Mouse (Mus musculus) liver, embryonic 13.5 days (tissue): ENCODE data around the gene Slc35a2. TPM values are rescaled to one million over a fixed set of nuclear protein-coding genes. Genes with fewer than 3 reads are reported as not detected.
"Not testable (repeated sequence)": the region's sequence is repeated elsewhere in the genome, so short reads cannot be mapped to it uniquely, and the experiment has no call there.

Source experiments
- ATAC-seq: fragments of 200-750 bp; cut with Nextera tagmentation; 2 replicates; pipeline ENCODE4 v1.8.0; 2017; ENCODE audit warnings: low read depth, mild to moderate bottlenecking, moderate number of reproducible peaks, moderate library complexity
- DNase-seq: peaks from one replicate; pipeline ENCODE4 v3.0.0; 2022
- H3K27ac ChIP-seq: fragments of 300-500 bp; sonication (generic); 2 replicates; pipeline ENCODE4 v1.5.1; 2015; ENCODE audit warnings: moderate library complexity, mild to moderate bottlenecking, inconsistent platforms
- H3K27me3 ChIP-seq: fragments of 300-500 bp; sonication (generic); 2 replicates; pipeline ENCODE4 v1.6.1; 2015; ENCODE audit warnings: mild to moderate bottlenecking, inconsistent platforms
- H3K36me3 ChIP-seq: fragments of 300-500 bp; sonication (generic); 2 replicates; pipeline ENCODE4 v1.6.1; 2015; ENCODE audit warnings: mild to moderate bottlenecking, inconsistent platforms
- H3K4me1 ChIP-seq: fragments of 300-500 bp; sonication (generic); replicated peaks from 2 replicates; pipeline ENCODE4 v1.6.1; 2015; ENCODE audit warnings: inconsistent platforms
- H3K4me2 ChIP-seq: fragments of 300-500 bp; sonication (generic); 2 replicates; pipeline ENCODE4 v1.6.1; 2015; ENCODE audit warnings: inconsistent platforms, mild to moderate bottlenecking, moderate library complexity
- H3K4me3 ChIP-seq: fragments of 300-500 bp; sonication (generic); replicated peaks from 2 replicates; pipeline ENCODE4 v1.5.1; 2015; ENCODE audit warnings: mild to moderate bottlenecking, inconsistent platforms
- H3K9ac ChIP-seq: fragments of 300-500 bp; sonication (generic); 2 replicates; pipeline ENCODE4 v1.6.1; 2015; ENCODE audit warnings: mild to moderate bottlenecking, inconsistent platforms
- H3K9me3 ChIP-seq: fragments of 300-500 bp; sonication (generic); replicated peaks from 2 replicates; pipeline ENCODE4 v1.6.1; 2016; ENCODE audit warnings: inconsistent platforms
- WGBS: fragments of 180-500 bp; shearing (Covaris S2); methylation state at CpG from one replicate; pipeline ENCODE4 v1.1.7; 2015; ENCODE audit not compliant: insufficient replicate concordance; 5-methylcytosine and 5-hydroxymethylcytosine counted together
- polyA plus RNA-seq: library from polyadenylated mRNA; unstranded; fragments of >200 nt; fragmentation: Nextera tagmentation; extraction: Ambion mirVana; gene quantifications from 2 replicates; pipeline ENCODE4 v1.2.1, GENCODE M21; 2015

Slc35a2 gene
- polyA plus RNA-seq, 1 experiment from 2014 or later, result 17.8 TPM

GRCm38 (mm10) chrX:7909242-7909641 is 25.4 kb downstream of the Slc35a2 start, which contains the start of gene Gm10490:
Gene Gm10490 (plus strand): TSS chrX:7909542.
- whole genome bisulfite sequencing, result 66% methylated on average over 4 of the region's 4 CpGs
- H3K4me1 ChIP-seq, ATAC-seq, H3K4me3 ChIP-seq, H3K9me3 ChIP-seq, H3K4me2 ChIP-seq, H3K9ac ChIP-seq, H3K27ac ChIP-seq, H3K27me3 ChIP-seq, DNase-seq: not testable (repeated sequence)
- H3K36me3 ChIP-seq, result peaks cover 12% of the 10 kb centered on the region

GRCm38 (mm10) chrX:7910473-7910872 is 26.6 kb downstream of the Slc35a2 start:
- Histone ChIP-seq H3K4me2 (no peak overlapping the region), H3K27me3 (no peaks in the 10 kb centered on the region), H3K27ac (no peak overlapping the region), H3K9me3 (no peaks in the 10 kb centered on the region), H3K4me1 (no peaks in the 10 kb centered on the region), H3K36me3 (peaks cover 12% of the 10 kb centered on the region), H3K4me3 (no peak overlapping the region), H3K9ac (no peak overlapping the region)
- DNase-seq, result no peak
- WGBS, result 60% methylated on average over 6 of the region's 6 CpGs
- ATAC-seq, result no peak

GRCm38 (mm10) chrX:7915669-7916068 is 31.8 kb downstream of the Slc35a2 start:
- not testable (repeated sequence) for H3K9me3 ChIP-seq, ATAC-seq, H3K4me1 ChIP-seq, H3K4me3 ChIP-seq, H3K27ac ChIP-seq, H3K36me3 ChIP-seq, H3K9ac ChIP-seq, H3K4me2 ChIP-seq
- 14% methylated on average over 3 of the region's 3 CpGs for WGBS
- H3K27me3 ChIP-seq, result peaks cover 25% of the 10 kb centered on the region
- peak; percentile 15 for DNase-seq

DNA sequence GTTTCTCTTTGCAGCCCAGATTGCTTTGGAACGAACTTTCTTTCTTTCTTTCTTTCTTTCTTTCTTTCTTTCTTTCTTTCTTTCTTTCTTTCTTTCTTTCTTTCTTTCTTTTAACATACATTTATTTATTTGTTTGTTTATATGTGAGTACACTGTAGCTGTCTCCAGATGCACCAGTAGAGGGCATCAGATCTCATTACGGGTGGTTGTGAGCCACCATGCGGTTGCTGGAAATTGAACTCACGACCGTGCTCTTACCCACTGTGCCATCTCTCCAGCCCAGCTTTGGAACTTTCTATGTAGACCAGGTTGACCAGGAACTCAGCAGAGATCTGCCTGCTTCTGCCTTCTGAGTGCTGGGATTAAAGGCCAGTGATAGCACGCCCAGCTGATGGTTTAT is 34.1 kb downstream of the Slc35a2 start:
- not testable (repeated sequence) for H3K4me2 ChIP-seq, H3K4me1 ChIP-seq, H3K27ac ChIP-seq, H3K36me3 ChIP-seq, H3K9me3 ChIP-seq, DNase-seq, ATAC-seq, H3K9ac ChIP-seq, H3K4me3 ChIP-seq
- peaks cover 47% of the 10 kb centered on the region for H3K27me3 ChIP-seq
- WGBS, result 39% methylated on average over 6 of the region's 6 CpGs

GRCm38 (mm10) chrX:7919601-7920383 is 36.0 kb downstream of the Slc35a2 start, which contains the start of gene Pcsk1n:
Gene Pcsk1n (plus strand): TSS chrX:7919822.
- peaks cover 66% of the 10 kb centered on the region for H3K27me3 ChIP-seq
- ATAC-seq, result no peak
- no peak within 1 kb of the TSS for H3K4me3 ChIP-seq
- no peak within 1 kb of the TSS for H3K4me2 ChIP-seq
- H3K9me3 ChIP-seq, result no peaks in the 10 kb centered on the region
- no peaks in the 10 kb centered on the region for H3K36me3 ChIP-seq
- H3K27ac ChIP-seq, result no peak within 1 kb of the TSS
- 12% methylated on average over 31 of the region's 40 CpGs for WGBS
- H3K9ac ChIP-seq, result no peak within 1 kb of the TSS
- DNase-seq, result no peak
- 0 out of 2 replicates have a peak, but pooled peaks cover 2% of the 10 kb centered on the region for H3K4me1 ChIP-seq

- Histone ChIP-seq H3K4me2 (peak overlapping the region; percentile 33), H3K27me3 (peaks cover 88% of the 10 kb centered on the region), H3K9ac (no peak overlapping the region), H3K27ac (no peak overlapping the region), H3K4me1 (0 out of 2 replicates have a peak, but pooled peaks cover 2% of the 10 kb centered on the region), H3K4me3 (peak overlapping the region; percentile 23), H3K36me3 (no peaks in the 10 kb centered on the region), H3K9me3 (no peaks in the 10 kb centered on the region)
- ATAC-seq (no peak), DNase-seq (no peak)
- 13% methylated on average over 45 of the region's 48 CpGs for WGBS
Measured at GRCm38 (mm10) chrX:7922032-7922431, 38.2 kb downstream of the Slc35a2 start.

GRCm38 (mm10) chrX:7926266-7926665 is 42.4 kb downstream of the Slc35a2 start:
- no peak overlapping the region for H3K27ac ChIP-seq
- H3K9me3 ChIP-seq, result no peaks in the 10 kb centered on the region
- H3K9ac ChIP-seq, result no peak overlapping the region
- H3K36me3 ChIP-seq, result no peaks in the 10 kb centered on the region
- 52% methylated on average over 6 of the region's 6 CpGs for WGBS
- H3K27me3 ChIP-seq, result peaks cover 85% of the 10 kb centered on the region
- no peak overlapping the region for H3K4me2 ChIP-seq
- H3K4me3 ChIP-seq, result no peak overlapping the region
- DNase-seq (no peak), ATAC-seq (no peak)
- 0 out of 2 replicates have a peak, but pooled peaks cover 2% of the 10 kb centered on the region for H3K4me1 ChIP-seq

DNA sequence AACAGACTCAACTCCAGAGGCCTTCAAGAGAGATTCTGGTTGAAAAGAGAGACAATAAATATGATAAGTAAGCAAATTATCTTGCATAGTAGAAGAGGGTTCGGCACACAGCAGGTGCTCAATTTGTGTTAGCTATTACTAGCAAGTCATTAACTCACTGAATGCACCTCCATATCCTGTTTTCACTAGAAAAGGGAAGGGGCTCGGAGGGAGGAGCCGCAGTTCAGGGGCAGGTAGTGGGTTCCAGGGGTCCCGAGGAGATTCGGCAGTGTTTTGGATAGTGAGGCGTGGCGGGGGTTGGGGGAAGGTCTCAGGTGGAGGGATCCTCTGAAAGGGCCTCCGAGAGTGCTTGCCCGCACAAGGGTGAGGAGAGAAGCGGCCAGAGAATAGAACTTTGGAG is 43.3 kb downstream of the Slc35a2 start:
- Histone ChIP-seq H3K4me1 (0 out of 2 replicates have a peak, but pooled peaks cover 2% of the 10 kb centered on the region), H3K4me2 (no peak overlapping the region), H3K4me3 (no peak overlapping the region), H3K9me3 (no peaks in the 10 kb centered on the region), H3K9ac (no peak overlapping the region), H3K36me3 (no peaks in the 10 kb centered on the region), H3K27me3 (peaks cover 77% of the 10 kb centered on the region), H3K27ac (no peak overlapping the region)
- no peak for DNase-seq
- ATAC-seq, result no peak
- WGBS, result 18% methylated on average over 10 of the region's 10 CpGs

DNA sequence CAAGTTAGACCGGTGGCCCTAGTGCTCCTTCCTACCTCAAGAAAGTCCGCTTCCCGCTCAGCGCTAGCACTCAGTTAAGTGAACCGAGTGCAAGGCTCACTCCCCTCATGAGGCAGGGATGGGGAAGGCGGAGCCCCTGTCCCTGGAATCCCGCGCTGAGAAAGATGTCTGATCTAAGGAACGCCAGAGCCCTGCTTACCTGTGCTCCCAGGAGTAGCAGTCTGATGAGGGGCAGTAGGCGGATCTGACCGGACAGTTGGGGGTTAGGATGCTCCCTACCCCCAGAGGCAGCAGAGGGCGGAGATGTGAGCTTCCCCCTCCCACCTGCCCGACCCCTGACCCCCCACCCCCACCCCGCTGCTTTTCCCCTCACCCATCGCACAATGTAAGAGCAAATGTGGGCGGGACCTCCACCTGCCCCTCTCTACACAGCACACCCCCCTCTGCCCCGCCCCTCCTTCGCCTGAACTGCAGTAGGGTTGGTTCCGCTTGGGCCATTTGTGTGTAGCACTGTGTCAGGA is 44.5 kb downstream of the Slc35a2 start, which contains the start of gene Eras:
Eras (minus strand) TSS at position 338 of the 521 bp plus-strand sequence.
- DNase-seq (no peak), ATAC-seq (no peak)
- Histone ChIP-seq H3K4me3 (no peak within 1 kb of the TSS), H3K27me3 (peaks cover 65% of the 10 kb centered on the region), H3K4me2 (no peak within 1 kb of the TSS), H3K27ac (no peak within 1 kb of the TSS), H3K4me1 (no peaks in the 10 kb centered on the region), H3K9me3 (no peaks in the 10 kb centered on the region), H3K36me3 (no peaks in the 10 kb centered on the region), H3K9ac (no peak within 1 kb of the TSS)
- 15% methylated on average over 19 of the region's 19 CpGs for WGBS

DNA sequence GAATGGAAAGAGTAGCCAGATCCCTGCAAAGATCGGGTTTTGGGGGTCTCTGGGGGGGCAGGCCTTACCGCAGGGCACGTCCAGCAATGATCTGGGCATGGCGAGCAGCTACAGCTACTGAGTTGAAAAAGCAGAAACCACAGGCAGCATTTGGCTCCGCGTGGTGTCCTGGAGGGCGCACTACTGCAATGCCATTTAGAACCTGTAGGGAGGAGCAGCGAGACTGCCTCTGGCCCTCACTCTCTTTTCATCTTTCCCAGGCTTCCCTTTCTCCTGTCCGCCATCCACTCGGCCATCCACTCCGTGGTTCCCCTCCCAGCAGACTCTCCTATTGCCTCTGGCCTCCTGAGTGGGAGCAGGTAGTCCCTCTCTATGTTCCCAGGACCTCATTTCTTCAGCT is 53.0 kb downstream of the Slc35a2 start:
- Histone ChIP-seq H3K27me3 (no peaks in the 10 kb centered on the region), H3K9me3 (no peaks in the 10 kb centered on the region)
- 40% methylated on average over 11 of the region's 11 CpGs for WGBS

DNA sequence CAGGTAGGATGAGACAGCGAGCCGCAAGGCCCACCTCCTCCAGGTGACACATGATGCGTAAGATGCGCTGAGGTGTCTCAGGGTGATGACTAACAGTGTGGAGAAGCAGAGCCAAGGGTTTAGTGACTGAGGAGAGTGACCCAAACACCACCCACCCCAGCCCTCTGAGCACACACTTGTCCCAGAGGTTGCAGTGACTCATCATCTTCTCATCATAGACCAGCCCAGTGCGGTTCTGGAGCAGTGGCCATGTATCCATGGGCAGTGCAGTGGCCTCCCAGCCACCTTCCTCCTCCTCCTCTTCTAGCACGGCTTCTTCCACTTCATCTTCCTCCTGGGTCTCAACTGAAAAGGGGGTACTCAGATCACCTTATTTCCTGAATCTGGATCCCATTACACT is 53.8 kb downstream of the Slc35a2 start:
- no peak overlapping the region for H3K27ac ChIP-seq
- WGBS, result 81% methylated on average over 6 of the region's 6 CpGs
- no peak overlapping the region for H3K9ac ChIP-seq
- peaks cover 1% of the 10 kb centered on the region; the same call in 1 of the 2 replicates for H3K36me3 ChIP-seq
- H3K4me2 ChIP-seq, result no peak overlapping the region
- H3K27me3 ChIP-seq, result no peaks in the 10 kb centered on the region
- H3K4me3 ChIP-seq, result no peak overlapping the region
- H3K4me1 ChIP-seq, result no peaks in the 10 kb centered on the region
- no peak for ATAC-seq
- DNase-seq, result no peak
- H3K9me3 ChIP-seq, result no peaks in the 10 kb centered on the region

More for the DNA sequence above, 53.0 kb downstream of the Slc35a2 start:
- no peaks in the 10 kb centered on the region for H3K36me3 ChIP-seq
- no peaks in the 10 kb centered on the region for H3K4me1 ChIP-seq
- no peak overlapping the region for H3K9ac ChIP-seq
- ATAC-seq, result no peak
- H3K4me3 ChIP-seq, result no peak overlapping the region
- H3K27ac ChIP-seq, result no peak overlapping the region
- DNase-seq, result no peak
- H3K4me2 ChIP-seq, result no peak overlapping the region
